Comparison of ENCODE assay signal across 9 mouse cellular contexts in genomic region chr4:134892096-134892495, GRCm38 (mm10). TPM values are rescaled to one million over a fixed set of nuclear protein-coding genes. Genes with fewer than 3 reads are reported as not detected.
DNase-seq lines count a peak whose midpoint lies in the region; ATAC-seq and TF ChIP-seq lines count a peak whose summit lies in the region.
"Had no signal": no experiment of that assay in that cellular context is flagged by ENCODE, and none has a peak within 500 bp of the region (broad histone marks: within the 10 kb centered on the region; RNA-seq: fewer than 3 reads in every experiment).

No protein-coding gene starts in this region.

- H3K27ac ChIP-seq in left cerebral cortex, adult 2 months, result no peak overlapping the region
- H3K27ac ChIP-seq in midbrain, embryonic 14.5 days (replicated peaks; ENCODE audit: low read depth, low read length), result no peak overlapping the region

- no peaks in the 10 kb centered on the region for H3K27me3 ChIP-seq in midbrain, embryonic 14.5 days (ENCODE audit: control insufficient read depth, insufficient read depth, low read length)

- ATAC-seq in midbrain, embryonic 14.5 days (ENCODE audit: low FRiP score, low TSS enrichment), result no peak

- no peaks in the 10 kb centered on the region for H3K4me1 ChIP-seq in midbrain, embryonic 14.5 days (ENCODE audit: control insufficient read depth, insufficient read depth, low read length)

- intact Hi-C loops in left cerebral cortex, adult 2 months (cut with DNase I), result loop anchor here (5.0 kb wide), 1 partner anchor 315 kb away; no protein-coding TSS in a partner anchor

- no peak overlapping the region for H3K9ac ChIP-seq in midbrain, embryonic 14.5 days (replicated peaks; ENCODE audit: low read length)

- H3K9me3 ChIP-seq in midbrain, embryonic 14.5 days (ENCODE audit: control insufficient read depth, low read length), result no peaks in the 10 kb centered on the region

- DNase-seq in left cerebral cortex, adult 2 months (ENCODE audit: extremely low spot score in 1 of 2, low spot score in 2 of 2), result peak; percentile 50 to 60
- DNase-seq in left cerebral cortex, adult 11 months (ENCODE audit: low spot score), result no peak
- DNase-seq in adrenal gland, adult 2 months, result peak; percentile 73
- DNase-seq in frontal cortex, postnatal 36 days (ENCODE audit: low spot score in 2 of 2), result peak; percentile 40 to 66
- peak; percentile 51 to 69 for DNase-seq in layer of hippocampus, postnatal 14 days (ENCODE audit: low spot score in 2 of 2)
- peak; percentile 34 to 49 for DNase-seq in spleen, postnatal 14 days (ENCODE audit: low spot score in 2 of 2)
- DNase-seq in midbrain, embryonic 14.5 days, result no peak
- DNase-seq in embryo, embryonic 11 days, result no peak

- WGBS in midbrain, embryonic 14.5 days, result 77% methylated on average over 6 of the region's 6 CpGs

- H3K36me3 ChIP-seq in midbrain, embryonic 14.5 days (ENCODE audit: control insufficient read depth, insufficient read depth, low read length), result peaks cover 15% of the 10 kb centered on the region

- TF ChIP-seq CTCF in left cerebral cortex, adult 2 months (IDR thresholded peaks at IDR 0.05), result peak; percentile 78

- no peak overlapping the region for H3K4me3 ChIP-seq in left cerebral cortex, adult 2 months
- no peak overlapping the region for H3K4me3 ChIP-seq in midbrain, embryonic 14.5 days (replicated peaks; ENCODE audit: low read depth, low read length)

- H3K4me2 ChIP-seq in midbrain, embryonic 14.5 days (ENCODE audit: low read length), result no peak overlapping the region

RNA-seq across cellular contexts. Expression of gene Tmem50a, which starts 22.7 kb away (rescaled TPM):
- 100 to 1,000 TPM; 113 to 116 TPM for total RNA-seq in left cerebral cortex, adult 2 months (2021)
- 100 to 1,000 TPM; 231 to 336 TPM for total RNA-seq in adrenal gland, adult 2 months (2021)
- polyA plus RNA-seq in adrenal gland, adult 2 months (2012; rRNA removed), result 150 and 191 TPM in 2 replicates
- 100 to 1,000 TPM; 112 TPM for total RNA-seq in layer of hippocampus, postnatal 14 days (2021)
- 196 and 210 TPM in 2 replicates for polyA plus RNA-seq in midbrain, embryonic 14.5 days (2014; fragmentation: Nextera tagmentation; extraction: Ambion mirVana)

RNA-seq across cellular contexts. Expression of gene Rhd, which starts 27.8 kb away (rescaled TPM):
- total RNA-seq in left cerebral cortex, adult 2 months (2021), result not detected
- not detected for total RNA-seq in adrenal gland, adult 2 months (2021)
- polyA plus RNA-seq in adrenal gland, adult 2 months (2012; rRNA removed), result 0.09 and 0.12 TPM in 2 replicates
- not detected for total RNA-seq in layer of hippocampus, postnatal 14 days (2021)
- 0.54 and 0.61 TPM in 2 replicates for polyA plus RNA-seq in midbrain, embryonic 14.5 days (2014; fragmentation: Nextera tagmentation; extraction: Ambion mirVana)
- total RNA-seq: neutrophil, adult 5-6 weeks had no signal

RNA-seq across cellular contexts. Expression of gene Rsrp1, which starts 31.3 kb away (rescaled TPM):
- 100 to 1,000 TPM; 284 to 304 TPM for total RNA-seq in left cerebral cortex, adult 2 months (2021)
- 100 to 1,000 TPM; 313 to 460 TPM for total RNA-seq in adrenal gland, adult 2 months (2021)
- polyA plus RNA-seq in adrenal gland, adult 2 months (2012; rRNA removed), result 2,634 and 2,855 TPM in 2 replicates
- total RNA-seq in layer of hippocampus, postnatal 14 days (2021), result 100 to 1,000 TPM; 241 to 268 TPM
- polyA plus RNA-seq in midbrain, embryonic 14.5 days (2014; fragmentation: Nextera tagmentation; extraction: Ambion mirVana), result 526 and 563 TPM in 2 replicates

RNA-seq across cellular contexts. Expression of gene Syf2, which starts 38.6 kb away (rescaled TPM):
- 10 to 100 TPM; 53.9 to 58.7 TPM for total RNA-seq in left cerebral cortex, adult 2 months (2021)
- total RNA-seq in adrenal gland, adult 2 months (2021), result 10 to 100 TPM; 85.5 to 97.8 TPM
- polyA plus RNA-seq in adrenal gland, adult 2 months (2012; rRNA removed), result 7.0 and 8.6 TPM in 2 replicates
- 10 to 100 TPM; 42.6 to 43.8 TPM for total RNA-seq in layer of hippocampus, postnatal 14 days (2021)
- polyA plus RNA-seq in midbrain, embryonic 14.5 days (2014; fragmentation: Nextera tagmentation; extraction: Ambion mirVana), result 53.4 and 61.2 TPM in 2 replicates

RNA-seq across cellular contexts. Expression of gene Maco1, which starts 39.0 kb away (rescaled TPM):
- 10 to 100 TPM; 52.4 to 54.2 TPM for total RNA-seq in left cerebral cortex, adult 2 months (2021)
- 10 to 100 TPM; 35.6 to 37.1 TPM for total RNA-seq in adrenal gland, adult 2 months (2021)
- 14.2 and 15.6 TPM in 2 replicates for polyA plus RNA-seq in adrenal gland, adult 2 months (2012; rRNA removed)
- total RNA-seq in layer of hippocampus, postnatal 14 days (2021), result 10 to 100 TPM; 43.8 TPM
- 100 and 102 TPM in 2 replicates for polyA plus RNA-seq in midbrain, embryonic 14.5 days (2014; fragmentation: Nextera tagmentation; extraction: Ambion mirVana)

Comparison
In these comparisons a context has a peak if more than half of its experiments do, and no peak if none do; other contexts are left out.
1. DNase-seq: peak in left cerebral cortex, adult 2 months (2 of 2), adrenal gland, adult 2 months (single experiment), frontal cortex, postnatal 36 days (2 of 2), layer of hippocampus, postnatal 14 days (2 of 2) and spleen, postnatal 14 days (2 of 2); none in left cerebral cortex, adult 11 months (single experiment), midbrain, embryonic 14.5 days (single experiment) and embryo, embryonic 11 days (single experiment).